Mouse (Mus musculus) left cerebral cortex, adult 6 months (tissue): Measurements from ENCODE around the gene Extl2. TPM values are rescaled to one million over a fixed set of nuclear protein-coding genes. Genes with fewer than 3 reads are reported as not detected.

Experiments
- long read RNA-seq, 2 experiments: library from polyadenylated mRNA; unstranded; transcript quantifications; one replicate each; pipeline ENCODE4 v2.0.0; 2019 to 2020
- polyA plus RNA-seq: library from polyadenylated mRNA; unstranded; fragments of <200 nt; fragmentation: Nextera tagmentation; gene quantifications from 2 replicates; pipeline ENCODE4 v1.2.3, GENCODE M21; 2021

Extl2 gene
- polyA plus RNA-seq = 64.8 and 77.6 TPM in 2 replicates
- long read RNA-seq, experiment 1, transcript Extl2-203 (5 exons, 2,840 nt) = major isoform, 309 of 627 reads
- long read RNA-seq, experiment 1, transcript Extl2-202 (4 exons, 2,887 nt) = minor isoform, 8 of 627 reads
- long read RNA-seq, experiment 1, transcript Extl2-201 (5 exons, 3,000 nt) = minor isoform, 252 of 627 reads
- long read RNA-seq, experiment 1, partial matches to known transcripts = 30 of 627 reads
- long read RNA-seq, experiment 1, other reads (novel, unspliced or antisense) = 28 of 627 reads
- long read RNA-seq, experiment 2, transcript Extl2-201 (5 exons, 3,000 nt) = minor isoform, 35 of 138 reads
- long read RNA-seq, experiment 2, transcript Extl2-203 (5 exons, 2,840 nt) = major isoform, 62 of 138 reads
- long read RNA-seq, experiment 2, partial matches to known transcripts = 35 of 138 reads
- long read RNA-seq, experiment 2, other reads (novel, unspliced or antisense) = 4 of 138 reads

DNA sequence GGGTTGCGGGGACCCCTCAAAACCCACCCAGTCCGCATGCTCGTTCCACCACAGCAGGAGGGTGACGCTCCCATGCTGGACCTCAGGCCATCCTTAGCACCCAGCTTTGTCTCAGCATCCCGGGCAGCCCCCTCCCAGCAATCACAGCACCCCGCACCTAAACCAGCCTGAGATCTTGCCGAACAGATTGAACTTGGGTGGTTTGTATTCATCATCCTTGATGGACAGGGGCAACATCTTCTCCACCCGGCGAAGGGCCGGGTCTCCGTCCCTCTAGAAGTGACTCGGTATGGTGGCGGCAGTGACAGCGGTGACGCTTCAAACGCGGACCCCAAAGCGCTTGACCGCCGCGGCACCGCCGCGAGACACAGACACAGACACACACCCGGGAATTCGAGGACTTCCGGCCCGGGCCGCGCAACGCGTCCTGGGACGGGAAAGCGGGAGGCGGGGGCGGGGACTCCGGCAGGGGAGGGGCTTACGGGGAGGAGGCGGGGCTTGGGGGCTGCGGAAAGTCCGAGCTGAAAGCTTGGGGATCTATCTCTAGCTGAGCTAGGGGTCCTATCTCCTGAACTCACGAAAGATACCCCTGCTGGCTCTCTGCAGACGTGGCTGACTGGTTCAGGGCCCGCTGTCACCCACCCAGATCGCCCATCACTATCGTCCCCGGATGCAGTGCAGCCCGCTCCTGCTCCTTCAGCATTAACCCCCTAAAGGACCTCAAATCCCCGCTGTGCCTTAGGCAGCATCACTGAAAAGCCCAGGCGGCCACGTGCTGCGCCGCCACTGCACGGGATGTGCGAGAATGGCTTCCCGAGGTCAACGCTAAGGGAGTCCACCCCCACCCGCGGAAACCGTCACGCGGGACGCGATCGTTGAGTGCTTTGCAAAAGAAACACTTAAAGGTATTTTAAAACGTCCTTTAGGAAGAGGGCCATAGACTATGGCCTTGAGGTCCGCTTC, at the start of gene Extl2, which contains the start of gene Slc30a7:
Gene Extl2 (plus strand): TSS at position 485 of the 963 bp plus-strand sequence.
Gene Slc30a7 (minus strand): TSS at position 429 of the 963 bp plus-strand sequence.

Other genes with a start within 250 kb of the Extl2 start
- gene Dph5, start 119.6 kb upstream of the Extl2 start, polyA plus RNA-seq = 15.5 and 20.1 TPM in 2 replicates
- gene Slc30a7, start 56 bp upstream of the Extl2 start, polyA plus RNA-seq = 7.5 and 8.9 TPM in 2 replicates
- gene Vcam1, start 122.2 kb downstream of the Extl2 start, polyA plus RNA-seq = 9.4 and 12.1 TPM in 2 replicates
- 22.4 and 73.4 TPM in 2 replicates for gene Gpr88, start 246.0 kb downstream of the Extl2 start, polyA plus RNA-seq